Mouse (Mus musculus) neural tube, embryonic 14.5 days (tissue): ENCODE measurements around the gene Fcor. TPM values are rescaled to one million over a fixed set of nuclear protein-coding genes. Genes with fewer than 3 reads are reported as not detected.

Experiments
- ATAC-seq: fragments of 200-750 bp; cut with Nextera tagmentation; 2 replicates; pipeline ENCODE4 v1.8.0; 2017; ENCODE audit warnings: low read depth, mild to moderate bottlenecking, moderate TSS enrichment, moderate library complexity
- H3K27ac ChIP-seq: fragments of 300-500 bp; sonication (generic); 2 replicates; pipeline ENCODE4 v1.5.1; 2014; ENCODE audit warnings: low read depth, mild to moderate bottlenecking, control low read depth, low read length, moderate library complexity, mixed read lengths
- H3K27me3 ChIP-seq: fragments of 300-500 bp; sonication (generic); 2 replicates; pipeline ENCODE4 v1.6.1; 2014; ENCODE audit warnings: low read length; ENCODE audit not compliant: control insufficient read depth, insufficient read depth
- H3K36me3 ChIP-seq: fragments of 300-500 bp; sonication (generic); 2 replicates; pipeline ENCODE4 v1.6.1; 2014; ENCODE audit warnings: low read length, mixed read lengths; ENCODE audit not compliant: control insufficient read depth, insufficient read depth
- H3K4me1 ChIP-seq: fragments of 300-500 bp; sonication (generic); 2 replicates; pipeline ENCODE4 v1.6.1; 2014; ENCODE audit warnings: low read length; ENCODE audit not compliant: control insufficient read depth, insufficient read depth
- H3K4me2 ChIP-seq: fragments of 300-500 bp; sonication (generic); 2 replicates; pipeline ENCODE4 v1.6.1; 2014; ENCODE audit warnings: mild to moderate bottlenecking, low read depth, low read length, control low read depth
- H3K4me3 ChIP-seq: fragments of 300-500 bp; sonication (generic); 2 replicates; pipeline ENCODE4 v1.5.1; 2014; ENCODE audit warnings: low read depth, low read length, control low read depth, mixed read lengths
- H3K9ac ChIP-seq: fragments of 300-500 bp; sonication (generic); replicated peaks from 2 replicates; pipeline ENCODE4 v1.6.1; 2014; ENCODE audit warnings: low read depth, mild to moderate bottlenecking, control low read depth, low read length, mixed read lengths
- H3K9me3 ChIP-seq: fragments of 300-500 bp; sonication (generic); 2 replicates; pipeline ENCODE4 v1.6.1; 2016; ENCODE audit warnings: low read length; ENCODE audit not compliant: control insufficient read depth
- WGBS: fragments of 180-500 bp; shearing (Covaris S2); extraction: QIAGEN DNeasy Blood & Tissue Kit; methylation state at CpG from one replicate; pipeline ENCODE4 v1.1.7; 2014; 5-methylcytosine and 5-hydroxymethylcytosine counted together
- polyA plus RNA-seq: library from polyadenylated mRNA; unstranded; fragments of >200 nt; fragmentation: Nextera tagmentation; extraction: Ambion mirVana; gene quantifications from 2 replicates; pipeline ENCODE4 v1.2.1, GENCODE M21; 2014

Gene Fcor
- polyA plus RNA-seq, 1 experiment from 2014 or later = 27.6 TPM

DNA sequence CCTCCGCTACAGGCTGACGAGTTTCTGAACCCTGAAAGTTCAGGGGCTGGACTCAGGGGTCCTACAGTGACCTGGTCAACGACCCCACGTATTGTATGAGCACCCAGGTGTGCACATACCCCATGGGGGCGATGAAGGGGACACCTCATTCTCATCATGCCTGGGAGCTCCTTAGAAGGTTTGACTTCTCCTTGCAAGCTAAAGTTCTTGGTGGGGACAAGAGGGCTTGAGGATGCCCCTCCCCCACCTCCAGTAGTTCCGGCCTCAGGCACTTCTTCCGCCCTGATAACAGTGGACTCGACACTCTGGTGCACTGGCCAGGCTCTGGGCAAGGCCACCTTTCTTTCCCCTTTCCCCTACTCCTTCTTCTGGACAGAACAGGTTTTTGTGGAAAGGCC is 40.7 kb downstream of the Fcor start:
- 0 out of 2 replicates have a peak, but pooled peaks have one; percentile 5 for ATAC-seq
- H3K9ac ChIP-seq = peak overlapping the region; percentile 5; the same call in 1 of the 2 replicates
- 21% methylated on average over 8 of the region's 8 CpGs for WGBS

DNA sequence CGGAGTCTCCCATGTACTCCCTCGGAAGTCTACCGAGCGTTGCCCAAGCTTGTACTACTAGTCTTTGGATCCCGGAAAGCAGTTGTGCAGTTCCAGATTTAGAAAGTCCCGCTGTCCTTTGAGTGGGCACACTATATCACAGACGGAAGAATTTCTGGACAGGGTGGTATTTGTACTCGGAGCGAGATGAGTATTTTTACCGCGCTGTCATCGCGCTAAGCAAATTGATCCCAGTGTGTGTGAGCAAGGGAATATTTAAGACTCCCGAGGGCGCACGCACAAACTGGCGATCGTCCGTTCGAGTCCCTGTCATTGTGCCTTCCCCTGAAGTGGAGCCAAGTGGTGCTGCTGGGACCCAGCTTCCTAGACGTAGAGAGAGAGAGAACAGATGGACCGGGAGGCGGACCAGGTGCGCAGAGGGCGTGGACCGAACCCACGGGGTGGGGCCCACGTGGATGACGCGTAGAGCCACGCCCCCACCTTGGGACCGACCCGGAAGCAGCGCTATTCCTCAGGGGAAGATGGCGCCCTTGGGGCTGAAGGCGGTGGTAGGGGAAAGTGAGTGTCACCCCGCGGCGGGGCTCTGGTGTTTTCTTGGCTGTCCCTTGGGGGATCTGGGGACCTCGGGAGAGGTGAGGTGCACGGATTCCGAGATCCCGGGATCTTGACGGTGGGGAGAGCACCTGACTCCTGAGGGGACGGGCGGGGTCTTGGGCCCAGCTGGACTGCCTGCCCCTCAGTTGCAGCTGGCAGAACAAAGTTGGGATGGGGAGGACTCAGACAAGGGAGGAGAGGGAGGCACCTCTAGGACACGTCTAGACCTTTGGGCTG is 41.3 kb downstream of the Fcor start, which contains the start of gene Stxbp2:
Gene Stxbp2, plus strand, starts transcription at position 309 of the 831 bp plus-strand sequence.
- Histone ChIP-seq H3K36me3 (no peaks in the 10 kb centered on the region), H3K9me3 (no peaks in the 10 kb centered on the region), H3K9ac (peak within 1 kb of the TSS; percentile 5), H3K4me3 (peak within 1 kb of the TSS; percentile 35), H3K27me3 (no peaks in the 10 kb centered on the region), H3K27ac (no peak within 1 kb of the TSS), H3K4me1 (no peaks in the 10 kb centered on the region), H3K4me2 (peak within 1 kb of the TSS; percentile 66)
- WGBS = 5% methylated on average over 47 of the region's 47 CpGs
- peak; percentile 74 for ATAC-seq

More for the DNA sequence above, 40.7 kb downstream of the Fcor start:
- Histone ChIP-seq H3K27ac (no peak overlapping the region), H3K4me3 (peak overlapping the region; percentile 35), H3K9me3 (no peaks in the 10 kb centered on the region), H3K27me3 (no peaks in the 10 kb centered on the region), H3K4me1 (no peaks in the 10 kb centered on the region), H3K36me3 (no peaks in the 10 kb centered on the region), H3K4me2 (peak overlapping the region; percentile 66)

DNA sequence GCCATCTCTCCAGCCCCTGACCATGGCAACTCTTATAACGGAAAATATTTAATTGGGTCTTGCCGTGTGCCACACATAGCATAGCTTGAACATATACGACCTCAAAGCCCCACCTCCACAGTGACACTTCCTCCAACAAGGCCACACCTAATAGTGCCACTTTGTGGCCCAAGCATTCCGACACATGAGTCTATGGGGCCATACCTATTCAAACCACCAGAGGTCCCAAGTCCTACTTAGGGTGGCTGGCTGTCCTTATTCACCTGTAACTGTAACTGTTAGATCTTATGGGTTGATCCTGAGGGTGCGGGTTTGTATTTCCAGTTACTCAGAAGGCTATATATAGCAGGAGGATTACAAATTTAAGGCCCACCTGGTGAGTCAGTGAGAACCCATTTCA is 44.1 kb downstream of the Fcor start:
- Histone ChIP-seq H3K4me1 (no peaks in the 10 kb centered on the region), H3K27me3 (no peaks in the 10 kb centered on the region), H3K9me3 (no peaks in the 10 kb centered on the region), H3K4me3 (no peak overlapping the region), H3K4me2 (no peak overlapping the region), H3K27ac (no peak overlapping the region), H3K9ac (no peak overlapping the region), H3K36me3 (no peaks in the 10 kb centered on the region)
- peak; percentile 21; the same call in 1 of the 2 replicates for ATAC-seq
- WGBS = 31% methylated on average over 5 of the region's 5 CpGs

DNA sequence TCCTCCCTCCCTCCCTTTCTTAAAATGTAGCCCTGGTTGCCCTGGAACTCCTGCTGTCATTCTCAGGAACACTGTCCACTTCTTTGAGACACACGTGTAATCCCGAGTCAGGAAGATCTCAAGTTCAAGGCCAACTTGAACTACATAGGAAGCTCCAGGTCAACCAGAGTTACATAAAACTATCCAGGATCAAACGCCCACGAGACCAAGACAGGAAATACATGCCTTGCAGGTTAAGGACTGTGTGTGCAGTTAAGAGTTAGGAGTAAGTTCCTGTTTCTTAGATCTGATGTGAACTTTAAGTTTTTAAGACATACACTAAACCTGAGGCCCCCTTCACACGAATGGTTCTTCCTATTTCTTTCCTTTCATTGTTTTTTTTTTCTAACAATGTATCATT is 45.2 kb downstream of the Fcor start:
- H3K9me3 ChIP-seq = no peaks in the 10 kb centered on the region
- no peak overlapping the region for H3K27ac ChIP-seq
- no peaks in the 10 kb centered on the region for H3K27me3 ChIP-seq
- H3K9ac ChIP-seq = no peak overlapping the region
- peaks cover 5% of the 10 kb centered on the region for H3K4me1 ChIP-seq
- WGBS = 59% methylated on average over 5 of the region's 5 CpGs
- no peak for ATAC-seq
- H3K4me3 ChIP-seq = no peak overlapping the region
- no peak overlapping the region for H3K4me2 ChIP-seq
- H3K36me3 ChIP-seq = no peaks in the 10 kb centered on the region

DNA sequence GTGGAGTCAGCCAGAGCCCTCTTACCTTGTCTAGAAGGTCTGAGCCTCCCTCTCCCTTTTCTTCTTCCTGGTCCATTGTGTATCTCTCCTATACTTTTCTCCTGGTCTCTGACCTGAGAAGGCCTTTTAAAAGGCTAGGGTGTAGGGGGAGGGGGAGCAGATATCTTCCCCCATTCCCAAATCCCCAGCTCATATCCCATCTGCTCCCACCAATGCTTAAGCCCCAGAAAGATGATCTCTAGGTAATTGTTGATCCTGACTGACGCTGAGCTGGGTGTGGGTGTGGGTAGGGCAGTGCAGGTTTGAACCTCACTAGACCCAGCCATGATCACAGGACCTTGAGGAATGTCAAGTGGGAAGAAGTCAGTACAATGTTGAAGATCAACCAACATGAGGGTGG is 46.7 kb downstream of the Fcor start, which contains the start of gene Pcp2:
Gene Pcp2, minus strand, starts transcription at position 101 of the 400 bp plus-strand sequence.
- Histone ChIP-seq H3K27me3 (no peaks in the 10 kb centered on the region), H3K9me3 (no peaks in the 10 kb centered on the region), H3K36me3 (no peaks in the 10 kb centered on the region), H3K27ac (no peak within 1 kb of the TSS), H3K4me2 (no peak within 1 kb of the TSS), H3K9ac (no peak within 1 kb of the TSS), H3K4me3 (no peak within 1 kb of the TSS), H3K4me1 (peaks cover 9% of the 10 kb centered on the region)
- no peak for ATAC-seq
- WGBS = 69% methylated on average over 1 of the region's 1 CpGs

DNA sequence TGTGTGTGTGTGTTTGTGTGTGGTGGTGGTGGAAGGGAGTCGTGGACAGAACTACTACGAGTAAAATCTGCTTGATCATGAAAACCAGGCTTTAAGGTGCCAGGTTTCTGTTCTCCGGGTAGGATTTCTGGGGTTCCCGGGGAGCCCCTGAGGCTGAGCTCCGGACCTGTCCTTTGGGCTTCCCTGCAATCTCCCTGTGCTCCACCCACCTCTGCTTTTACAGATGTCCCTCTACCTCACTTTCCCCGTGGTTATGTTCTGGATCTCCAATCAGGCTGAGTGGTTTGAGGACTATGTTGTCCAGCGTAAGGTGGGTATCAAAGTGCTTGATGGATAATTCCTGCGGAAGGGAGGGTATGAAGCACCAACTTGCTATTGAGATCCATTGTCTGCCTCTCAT is 50.0 kb downstream of the Fcor start:
- peaks cover 13% of the 10 kb centered on the region for H3K4me1 ChIP-seq
- WGBS = 74% methylated on average over 8 of the region's 8 CpGs
- no peak for ATAC-seq
- peak overlapping the region; percentile 75 for H3K4me3 ChIP-seq
- peak overlapping the region; percentile 63; the same call in 1 of the 2 replicates for H3K9ac ChIP-seq
- no peak overlapping the region for H3K27ac ChIP-seq
- no peaks in the 10 kb centered on the region for H3K9me3 ChIP-seq
- H3K4me2 ChIP-seq = peak overlapping the region; percentile 71
- peaks cover 12% of the 10 kb centered on the region for H3K36me3 ChIP-seq
- no peaks in the 10 kb centered on the region for H3K27me3 ChIP-seq

DNA sequence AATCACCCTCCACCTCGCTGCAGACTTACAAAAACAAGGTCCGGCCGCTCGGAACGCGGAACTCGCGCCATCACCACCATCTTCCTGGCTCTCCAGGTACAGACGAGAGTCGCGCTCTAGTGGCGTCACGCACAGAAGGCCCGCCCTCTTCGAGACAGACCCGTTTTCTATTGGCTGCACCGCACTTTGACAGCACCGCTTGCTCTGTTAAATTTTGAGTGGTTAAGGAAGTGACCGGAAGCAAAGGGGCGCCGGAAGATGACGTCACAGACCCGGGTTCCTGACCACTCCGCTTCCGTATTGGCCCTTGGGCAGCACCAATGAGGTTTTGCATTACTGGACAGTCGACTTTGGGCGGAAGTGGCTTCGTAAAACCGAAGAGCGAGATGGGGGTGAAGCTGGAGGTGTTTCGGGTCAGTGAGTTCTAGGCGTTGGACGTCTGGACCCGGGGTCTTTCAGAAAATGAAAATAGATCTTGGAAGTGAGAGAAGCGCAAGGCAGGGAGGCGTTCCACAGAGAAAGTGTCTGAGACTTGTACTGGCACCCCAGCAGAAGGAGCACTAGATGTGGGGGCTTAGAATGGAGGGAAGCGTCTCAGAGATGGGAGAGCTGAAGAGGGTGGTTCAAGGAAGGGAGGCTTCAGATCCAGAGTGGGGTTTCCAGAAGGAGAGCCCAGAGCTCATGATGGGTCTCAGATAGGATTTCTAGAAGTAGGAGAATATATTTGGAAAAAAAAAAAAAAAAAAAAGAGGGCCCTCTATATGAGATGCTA is 50.8 kb downstream of the Fcor start, which contains the start of the genes Xab2 and Pet100:
Gene Xab2, minus strand, starts transcription at position 118 of the 772 bp plus-strand sequence.
Gene Pet100, plus strand, starts transcription at position 350 of the 772 bp plus-strand sequence.
- Histone ChIP-seq H3K9me3 (no peaks in the 10 kb centered on the region), H3K4me2 (peak within 1 kb of the TSS; percentile 71), H3K9ac (peak within 1 kb of the TSS; percentile 70), H3K4me1 (peaks cover 13% of the 10 kb centered on the region), H3K27ac (no peak within 1 kb of the TSS), H3K4me3 (peak within 1 kb of the TSS; percentile 75), H3K36me3 (peaks cover 17% of the 10 kb centered on the region), H3K27me3 (no peaks in the 10 kb centered on the region)
- ATAC-seq = peak; percentile 96
- under 1% methylated on average over 37 of the region's 37 CpGs for WGBS
